Mouse (Mus musculus): ENCODE data around the gene Mapk14.

DNA sequence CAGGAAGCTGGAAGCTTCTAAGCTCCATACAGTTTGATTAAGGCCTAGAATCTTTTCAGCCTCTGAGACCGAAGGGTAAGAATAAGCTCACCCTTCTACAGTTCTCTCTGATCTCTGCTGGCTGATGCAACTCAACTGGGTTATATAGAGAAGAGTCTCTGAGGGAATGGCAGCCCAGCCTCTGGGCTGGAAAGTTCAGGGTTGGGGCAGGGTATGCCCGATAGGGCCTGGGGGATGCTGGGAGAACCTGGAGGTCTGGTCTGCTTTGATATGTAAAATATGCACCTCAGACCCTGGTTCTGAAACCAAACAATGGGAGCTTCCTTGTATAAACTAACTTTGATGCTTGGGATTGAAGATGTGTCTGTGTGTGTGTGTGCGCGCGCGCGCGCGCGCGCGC is 96.4 kb downstream of the Mapk14 start:
- no peak for TF ChIP-seq CTCF (IDR thresholded peaks at IDR 0.05; ENCODE audit: control insufficient read depth, insufficient read depth, insufficient read length)
- no peak for TF ChIP-seq MAX (IDR thresholded peaks at IDR 0.05)
- TF ChIP-seq MYOD1 (IDR thresholded peaks at IDR 0.05; ENCODE audit: control insufficient read depth, insufficient read length, low read depth): no peak
- no peak for TF ChIP-seq FOSL1 (IDR thresholded peaks at IDR 0.05; ENCODE audit: insufficient read depth, low read length, poor library complexity, severe bottlenecking)
- TF ChIP-seq USF1 (IDR thresholded peaks at IDR 0.05; ENCODE audit: low read depth): no peak
- no peak for TF ChIP-seq CEBPB (IDR thresholded peaks at IDR 0.05; ENCODE audit: low read depth)

All from C2C12 (cell line).